Mouse (Mus musculus) stomach, embryonic 14.5 days (tissue): ENCODE results near the gene Grin2c. TPM values are rescaled to one million over a fixed set of nuclear protein-coding genes. Genes with fewer than 3 reads are reported as not detected.

ENCODE experiments used
- ATAC-seq: fragments of 200-750 bp; cut with Nextera tagmentation; 2 replicates; pipeline ENCODE4 v1.8.0; 2017; ENCODE audit warnings: low read depth, moderate TSS enrichment; ENCODE audit not compliant: insufficient number of reproducible peaks, insufficient read depth, low FRiP score
- H3K27ac ChIP-seq: fragments of 300-500 bp; sonication (generic); 2 replicates; pipeline ENCODE4 v1.5.1; 2014; ENCODE audit warnings: mild to moderate bottlenecking, low read length, moderate library complexity, mixed read lengths
- H3K27me3 ChIP-seq: fragments of 300-500 bp; sonication (generic); 2 replicates; pipeline ENCODE4 v1.6.1; 2014; ENCODE audit warnings: low read length, control low read depth, mixed read lengths; ENCODE audit not compliant: control insufficient read depth, insufficient read depth
- H3K36me3 ChIP-seq: fragments of 300-500 bp; sonication (generic); 2 replicates; pipeline ENCODE4 v1.6.1; 2014; ENCODE audit warnings: mild to moderate bottlenecking, control low read depth, low read length, moderate library complexity, mixed read lengths; ENCODE audit not compliant: control insufficient read depth, insufficient read depth
- H3K4me1 ChIP-seq: fragments of 300-500 bp; sonication (generic); 2 replicates; pipeline ENCODE4 v1.6.1; 2014; ENCODE audit warnings: low read length, control low read depth, mixed read lengths; ENCODE audit not compliant: control insufficient read depth, insufficient read depth
- H3K4me2 ChIP-seq: fragments of 300-500 bp; sonication (generic); replicated peaks from 2 replicates; pipeline ENCODE4 v1.6.1; 2014; ENCODE audit warnings: low read depth, low read length, control low read depth
- H3K4me3 ChIP-seq: fragments of 300-500 bp; sonication (generic); 2 replicates; pipeline ENCODE4 v1.5.1; 2014; ENCODE audit warnings: low read depth, low read length, control low read depth
- H3K9ac ChIP-seq: fragments of 300-500 bp; sonication (generic); replicated peaks from 2 replicates; pipeline ENCODE4 v1.6.1; 2014; ENCODE audit warnings: low read depth, mild to moderate bottlenecking, control low read depth, low read length, moderate library complexity, mixed read lengths
- H3K9me3 ChIP-seq: fragments of 300-500 bp; sonication (generic); 2 replicates; pipeline ENCODE4 v1.6.1; 2016; ENCODE audit warnings: low read depth, low read length, control low read depth; ENCODE audit not compliant: control insufficient read depth
- WGBS: fragments of 180-500 bp; shearing (Covaris S2); extraction: QIAGEN DNeasy Blood & Tissue Kit; methylation state at CpG from one replicate; pipeline ENCODE4 v1.1.7; 2014; 5-methylcytosine and 5-hydroxymethylcytosine counted together
- polyA plus RNA-seq: library from polyadenylated mRNA; unstranded; fragments of >200 nt; fragmentation: Nextera tagmentation; extraction: Ambion mirVana; gene quantifications from 2 replicates; pipeline ENCODE4 v1.2.1, GENCODE M21; 2014

Gene Grin2c
- polyA plus RNA-seq, 1 experiment from 2014 or later: not detected

DNA sequence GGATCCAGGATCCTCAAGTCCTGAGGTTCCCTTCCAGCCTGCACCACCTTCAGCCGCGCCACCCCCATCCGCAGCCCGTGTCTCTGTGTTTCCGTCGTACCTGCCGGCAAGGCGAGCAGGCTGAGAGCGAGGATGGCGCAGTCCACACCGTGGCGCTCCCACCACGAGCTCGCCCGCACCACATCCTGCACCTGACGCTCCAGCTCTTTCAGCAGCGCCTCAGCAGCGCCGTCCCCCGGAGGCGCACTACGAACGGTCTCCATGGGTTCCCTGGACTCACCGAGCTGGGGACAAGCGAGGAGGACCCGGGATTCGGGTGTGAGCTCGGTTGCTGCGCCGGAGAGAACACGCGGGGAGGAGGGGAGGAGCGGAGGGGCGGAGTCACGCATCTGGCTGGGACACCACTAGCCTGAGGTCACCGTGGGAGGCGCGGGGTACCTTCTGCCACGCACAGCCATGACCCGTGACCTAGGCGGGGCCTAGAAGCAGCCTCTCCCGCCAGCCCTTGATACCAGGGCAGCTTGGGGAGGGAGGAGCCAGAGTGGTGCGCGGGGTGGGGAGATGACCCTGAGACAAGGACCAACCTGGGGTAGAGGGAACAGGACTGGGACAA is 30.3 kb upstream of the Grin2c start, which contains the start of gene Fads6:
Gene Fads6, minus strand, starts transcription at position 450 of the 613 bp plus-strand sequence.
- H3K4me3 ChIP-seq: peak within 1 kb of the TSS; percentile 39
- no peak within 1 kb of the TSS for H3K27ac ChIP-seq
- peak within 1 kb of the TSS; percentile 75 for H3K4me2 ChIP-seq
- peak; percentile 70 for ATAC-seq
- H3K9me3 ChIP-seq: no peaks in the 10 kb centered on the region
- no peaks in the 10 kb centered on the region for H3K36me3 ChIP-seq
- no peaks in the 10 kb centered on the region for H3K27me3 ChIP-seq
- H3K4me1 ChIP-seq: 0 out of 2 replicates have a peak, but pooled peaks cover 3% of the 10 kb centered on the region
- 0 out of 2 replicates have a peak within 1 kb of the TSS, but pooled peaks have one; percentile 21 for H3K9ac ChIP-seq
- WGBS: under 1% methylated on average over 44 of the region's 44 CpGs

DNA sequence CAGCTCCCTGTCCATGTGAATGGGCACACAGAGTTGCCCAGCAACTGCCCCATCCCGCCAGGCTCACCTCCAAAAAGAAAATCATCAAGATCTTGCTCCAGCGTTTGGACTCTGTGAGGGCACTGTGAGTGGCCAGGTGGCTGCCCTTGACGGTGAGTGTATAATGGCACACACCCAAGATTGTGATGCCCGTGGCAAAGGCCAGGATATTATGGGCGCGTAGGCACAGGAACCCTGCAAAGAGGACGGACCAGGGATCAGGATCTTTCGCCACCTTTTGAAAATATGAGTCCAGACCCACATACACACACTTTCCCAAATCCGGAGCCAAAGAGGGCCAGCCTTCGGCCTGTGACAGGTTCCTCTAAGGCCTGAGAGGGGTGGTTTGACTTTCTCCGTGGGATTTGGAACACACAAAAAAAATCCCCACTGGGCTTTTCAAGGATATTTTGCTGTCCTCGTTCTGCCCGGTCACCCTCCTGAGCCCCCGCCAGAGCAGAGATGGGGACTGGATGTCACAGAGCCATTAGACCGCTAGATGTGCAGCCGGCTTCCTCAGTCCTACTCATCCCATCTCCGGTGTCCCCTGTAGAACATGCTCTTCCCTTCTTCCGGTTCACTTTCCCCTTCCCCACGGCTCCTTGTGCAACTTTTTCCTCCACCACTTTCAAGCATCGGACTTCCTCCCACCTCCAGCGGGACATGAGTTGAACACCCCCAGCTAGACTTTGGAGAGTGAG is 29.6 kb upstream of the Grin2c start:
- H3K36me3 ChIP-seq: no peaks in the 10 kb centered on the region
- H3K27me3 ChIP-seq: no peaks in the 10 kb centered on the region
- no peaks in the 10 kb centered on the region for H3K9me3 ChIP-seq
- ATAC-seq: no peak
- H3K27ac ChIP-seq: no peak overlapping the region
- no peak overlapping the region for H3K9ac ChIP-seq
- peak overlapping the region; percentile 39 for H3K4me3 ChIP-seq
- peaks cover 6% of the 10 kb centered on the region; the same call in 1 of the 2 replicates for H3K4me1 ChIP-seq
- 55% methylated on average over 21 of the region's 21 CpGs for WGBS
- H3K4me2 ChIP-seq: peak overlapping the region; percentile 75

DNA sequence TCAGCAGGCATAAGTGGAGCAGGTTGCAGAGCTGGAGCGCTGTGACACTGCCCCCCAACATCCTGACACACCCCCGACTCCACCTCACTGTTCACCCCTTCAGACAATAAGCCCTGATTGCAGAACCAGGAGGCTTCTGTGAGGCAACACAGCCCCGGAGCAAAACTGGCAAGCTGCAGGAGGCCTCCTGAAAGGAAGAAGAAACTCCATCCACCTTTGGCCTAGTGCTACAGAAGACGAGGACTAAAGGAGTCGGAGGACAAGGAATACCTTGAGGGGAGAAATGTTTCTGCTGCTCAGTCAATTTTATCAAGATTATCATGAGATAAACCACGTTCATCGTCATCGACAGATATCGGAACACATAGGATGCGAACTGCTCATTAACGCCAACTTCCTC is 28.9 kb upstream of the Grin2c start:
- H3K4me1 ChIP-seq: peaks cover 11% of the 10 kb centered on the region
- H3K27me3 ChIP-seq: no peaks in the 10 kb centered on the region
- H3K4me2 ChIP-seq: no peak overlapping the region
- no peak for ATAC-seq
- no peaks in the 10 kb centered on the region for H3K9me3 ChIP-seq
- WGBS: 88% methylated on average over 11 of the region's 11 CpGs
- no peak overlapping the region for H3K4me3 ChIP-seq
- H3K36me3 ChIP-seq: no peaks in the 10 kb centered on the region
- H3K27ac ChIP-seq: no peak overlapping the region
- H3K9ac ChIP-seq: no peak overlapping the region

DNA sequence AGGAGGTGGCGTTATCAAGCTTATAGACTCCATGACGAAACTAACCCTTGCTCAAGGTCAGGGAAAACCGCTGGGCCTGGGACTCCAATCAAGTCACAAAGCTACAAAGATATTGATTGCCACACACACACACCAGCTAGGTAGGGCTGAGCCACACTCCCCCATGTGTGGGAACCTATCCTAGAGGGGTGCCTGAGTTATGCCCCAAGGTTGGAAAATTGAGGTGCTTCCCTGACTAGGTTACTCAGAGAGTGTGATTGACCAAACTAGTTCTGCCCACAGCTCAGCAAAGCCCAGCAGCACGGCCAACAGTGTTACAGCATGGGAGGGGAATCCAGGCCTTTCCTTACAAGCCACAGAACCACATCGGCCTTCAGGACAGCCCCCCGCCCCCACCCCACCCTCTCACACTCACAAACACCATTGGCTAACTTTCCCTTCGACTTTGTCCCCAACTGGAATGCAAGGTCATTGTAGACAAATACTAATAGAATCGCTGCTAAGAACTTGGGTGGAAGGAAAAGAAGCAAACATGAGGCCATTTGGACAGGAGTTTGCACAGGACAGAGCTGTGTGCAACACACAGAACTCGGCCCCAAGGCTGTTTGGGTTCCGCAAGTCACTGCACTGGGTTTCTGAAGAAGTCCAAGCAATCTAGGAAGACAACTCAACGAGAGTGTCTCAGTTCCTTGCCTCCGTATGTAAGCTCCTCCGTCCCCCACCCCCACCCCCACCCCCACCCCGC is 25.8 kb upstream of the Grin2c start:
- ATAC-seq: peak; percentile 40; the same call in 1 of the 2 replicates
- 57% methylated on average over 14 of the region's 14 CpGs for WGBS
- H3K4me3 ChIP-seq: no peak overlapping the region
- no peaks in the 10 kb centered on the region for H3K36me3 ChIP-seq
- peaks cover 15% of the 10 kb centered on the region for H3K4me1 ChIP-seq
- no peak overlapping the region for H3K9ac ChIP-seq
- no peaks in the 10 kb centered on the region for H3K9me3 ChIP-seq
- no peaks in the 10 kb centered on the region for H3K27me3 ChIP-seq
- H3K27ac ChIP-seq: peak overlapping the region; percentile 85
- no peak overlapping the region for H3K4me2 ChIP-seq

DNA sequence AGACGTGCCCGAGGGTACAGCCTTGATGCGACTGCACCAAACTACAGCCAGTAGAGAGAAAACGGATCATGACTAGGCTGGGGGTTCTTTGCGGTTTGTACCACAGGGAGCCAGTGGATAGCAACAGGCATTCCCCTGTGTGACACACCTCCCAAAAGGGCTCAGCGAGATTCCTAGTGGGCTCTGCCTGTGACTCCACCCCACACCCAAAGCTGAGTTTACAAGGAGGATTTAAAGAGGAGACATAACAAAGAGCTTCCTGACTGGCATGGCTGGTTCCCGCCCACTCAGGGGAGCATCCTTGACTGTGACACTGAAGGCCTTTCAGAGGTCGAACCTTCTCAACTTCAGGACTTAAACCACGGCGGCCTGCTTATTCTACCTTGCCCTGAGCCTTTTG is 24.5 kb upstream of the Grin2c start:
- Histone ChIP-seq H3K4me3 (no peak overlapping the region), H3K4me2 (no peak overlapping the region), H3K36me3 (no peaks in the 10 kb centered on the region), H3K27ac (0 out of 2 replicates have a peak overlapping the region, but pooled peaks have one; percentile 27), H3K9me3 (no peaks in the 10 kb centered on the region), H3K4me1 (peaks cover 12% of the 10 kb centered on the region), H3K27me3 (no peaks in the 10 kb centered on the region), H3K9ac (no peak overlapping the region)
- ATAC-seq: no peak
- WGBS: 79% methylated on average over 10 of the region's 10 CpGs

DNA sequence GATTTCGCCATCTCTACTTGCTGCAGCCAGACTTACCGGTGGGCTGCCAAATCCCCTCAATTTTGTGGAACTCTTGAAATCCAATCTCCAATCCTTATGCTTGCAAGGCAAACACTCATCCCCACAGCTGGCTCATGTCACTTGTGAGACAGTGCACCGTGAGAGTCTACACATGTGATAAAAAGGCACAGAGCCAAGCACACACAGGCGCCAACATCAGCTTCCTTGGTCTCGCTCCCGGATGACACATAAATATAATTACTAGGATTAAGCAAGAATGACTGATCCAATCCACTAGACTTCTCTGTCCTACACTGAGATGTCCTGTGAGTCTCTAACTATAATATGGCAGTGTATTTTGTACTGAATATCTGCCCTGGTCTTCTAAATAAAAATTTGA is 23.9 kb upstream of the Grin2c start:
- Histone ChIP-seq H3K4me1 (peaks cover 12% of the 10 kb centered on the region), H3K27me3 (no peaks in the 10 kb centered on the region), H3K9me3 (no peaks in the 10 kb centered on the region), H3K36me3 (no peaks in the 10 kb centered on the region), H3K4me3 (no peak overlapping the region), H3K27ac (peak overlapping the region; percentile 44; the same call in 1 of the 2 replicates), H3K9ac (no peak overlapping the region), H3K4me2 (no peak overlapping the region)
- WGBS: 39% methylated on average over 6 of the region's 6 CpGs
- ATAC-seq: no peak

DNA sequence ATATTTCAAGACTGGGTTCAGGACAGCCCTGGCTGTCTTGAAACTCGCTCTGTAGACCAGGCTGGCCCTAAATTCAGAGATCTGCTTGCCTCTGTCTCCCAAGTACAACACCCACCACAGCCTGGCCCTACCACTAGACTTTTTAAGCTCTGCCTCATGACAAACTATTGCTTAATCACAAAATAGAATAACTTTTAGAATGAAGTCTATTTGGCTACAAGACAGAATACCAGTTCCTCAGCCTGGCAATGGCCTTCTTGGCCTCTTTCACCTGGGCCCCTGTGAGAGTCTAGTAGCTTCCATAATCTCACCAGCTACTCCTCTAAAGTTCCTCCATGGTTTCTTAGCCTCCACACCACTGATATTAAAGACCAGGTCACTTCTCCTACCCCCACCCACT is 23.3 kb upstream of the Grin2c start:
- Histone ChIP-seq H3K27ac (peak overlapping the region; percentile 44; the same call in 1 of the 2 replicates), H3K4me2 (no peak overlapping the region), H3K27me3 (no peaks in the 10 kb centered on the region), H3K9me3 (no peaks in the 10 kb centered on the region), H3K4me1 (peaks cover 12% of the 10 kb centered on the region), H3K9ac (no peak overlapping the region), H3K36me3 (no peaks in the 10 kb centered on the region), H3K4me3 (no peak overlapping the region)
- no peak for ATAC-seq
- 89% methylated on average over 1 of the region's 1 CpGs for WGBS

DNA sequence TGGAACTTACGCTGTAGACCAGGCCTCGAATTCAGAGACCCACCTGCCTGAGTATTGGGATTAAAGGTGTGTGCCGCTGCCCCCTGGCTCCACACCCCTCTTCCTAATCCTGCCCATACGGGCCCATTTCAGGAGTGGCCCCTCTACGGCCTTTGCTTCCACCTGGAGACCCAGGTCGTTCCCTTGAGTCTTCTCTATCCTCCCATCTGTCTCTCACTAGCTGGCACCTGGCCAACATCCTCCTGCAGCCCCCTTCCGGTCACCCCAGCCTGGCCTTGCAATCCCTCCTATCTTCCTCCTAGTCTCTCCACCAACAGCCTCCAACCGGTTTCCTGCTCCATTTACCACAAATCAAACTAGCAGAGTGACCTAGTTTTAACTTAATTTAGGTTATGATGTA is 22.8 kb upstream of the Grin2c start:
- ATAC-seq: no peak
- no peaks in the 10 kb centered on the region for H3K36me3 ChIP-seq
- H3K27me3 ChIP-seq: no peaks in the 10 kb centered on the region
- no peak overlapping the region for H3K27ac ChIP-seq
- H3K4me1 ChIP-seq: peaks cover 12% of the 10 kb centered on the region
- 64% methylated on average over 8 of the region's 8 CpGs for WGBS
- H3K4me2 ChIP-seq: no peak overlapping the region
- no peak overlapping the region for H3K9ac ChIP-seq
- H3K4me3 ChIP-seq: no peak overlapping the region
- H3K9me3 ChIP-seq: no peaks in the 10 kb centered on the region
